Mouse (Mus musculus): Measurements from ENCODE around the gene Dscaml1.
"Not testable (repeated sequence)": the region's sequence is repeated elsewhere in the genome, so short reads cannot be mapped to it uniquely, and the experiment has no call there.

Gene Dscaml1

DNA sequence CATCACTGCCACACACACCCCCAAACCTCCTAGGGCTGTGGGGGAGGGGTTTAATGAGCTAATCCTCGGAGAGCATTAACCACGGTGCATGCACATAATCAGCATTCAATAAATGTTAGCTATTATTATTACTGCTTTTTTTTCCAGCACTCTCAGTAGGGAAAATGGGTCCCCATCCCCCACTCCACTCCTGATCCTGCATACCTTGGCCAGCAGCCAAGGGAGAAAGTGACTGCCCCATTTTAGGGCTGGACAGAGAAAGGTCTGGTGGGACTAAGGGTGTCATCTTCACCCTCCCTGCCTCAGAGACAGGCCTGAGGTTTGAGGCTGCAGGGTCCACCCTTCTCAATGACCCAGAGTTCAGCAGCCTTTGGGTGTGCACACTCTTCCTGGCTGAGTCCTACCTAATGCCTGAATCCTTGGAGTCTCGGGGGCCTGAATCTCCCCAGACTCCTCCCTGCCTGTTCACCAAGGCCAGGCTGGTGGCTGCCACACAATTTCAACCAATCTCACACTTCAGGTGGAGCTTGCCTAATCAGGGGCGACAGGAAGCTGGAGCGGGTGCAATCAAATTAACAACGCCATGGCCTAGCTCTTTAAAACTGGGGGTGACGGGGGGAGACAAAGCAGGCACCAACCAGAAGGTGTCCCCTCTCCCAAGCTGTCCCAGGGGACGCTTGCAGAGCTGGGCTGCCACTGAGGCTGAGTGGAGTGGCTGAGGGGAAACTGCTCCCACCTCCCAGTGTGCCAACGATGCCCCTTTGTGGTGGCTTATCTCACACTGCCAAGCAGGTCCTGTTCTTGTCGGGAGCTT lies 267.2 kb downstream of the Dscaml1 start:
- no peak for DNase-seq (ENCODE audit: low spot score)

DNA sequence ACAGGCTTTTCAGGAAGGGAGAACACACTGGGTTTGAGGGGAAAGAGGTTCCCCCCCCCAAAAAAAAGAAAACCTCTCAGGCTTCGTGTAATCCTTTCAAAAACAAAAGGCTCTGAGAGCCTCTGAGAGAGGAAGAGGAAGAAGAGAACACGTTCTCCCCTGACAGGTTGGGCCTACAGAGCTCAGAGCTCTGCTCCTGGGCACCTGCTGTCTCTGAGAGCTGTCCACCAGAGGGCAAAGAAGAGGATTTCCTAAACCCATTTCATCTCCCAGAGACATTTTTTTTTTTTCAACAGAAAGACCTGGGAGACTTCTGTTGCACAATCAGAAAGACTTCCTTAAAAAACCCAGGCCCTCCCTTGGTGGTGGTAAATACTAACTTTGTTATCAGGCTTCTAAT lies 267.8 kb downstream of the Dscaml1 start:
- no peak for DNase-seq (ENCODE audit: low spot score)

- DNase-seq (ENCODE audit: low spot score), result no peak
Measured at GRCm38 (mm10) chr9:45699171-45699570, 272.7 kb downstream of the Dscaml1 start.

DNA sequence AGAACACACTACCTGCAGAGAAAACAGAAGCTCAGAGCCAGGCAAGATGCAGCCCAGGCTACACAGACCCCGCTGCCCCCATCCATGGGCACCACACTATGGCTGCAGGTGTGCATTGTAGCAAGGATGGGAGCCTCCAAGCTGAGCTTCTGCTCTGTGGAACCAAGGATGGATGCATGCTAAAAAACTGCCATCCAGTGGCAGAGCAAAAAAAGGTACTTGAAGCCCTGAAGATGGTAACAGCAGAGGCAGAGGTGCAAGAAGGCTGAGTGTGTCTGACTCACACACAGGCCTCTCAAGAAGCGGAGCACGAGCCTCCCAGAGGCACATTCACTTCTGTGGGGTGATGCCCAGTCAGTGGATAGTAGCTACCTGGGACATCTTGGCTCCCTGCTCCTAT lies 276.8 kb downstream of the Dscaml1 start:
- no peak for DNase-seq (ENCODE audit: low spot score)

DNA sequence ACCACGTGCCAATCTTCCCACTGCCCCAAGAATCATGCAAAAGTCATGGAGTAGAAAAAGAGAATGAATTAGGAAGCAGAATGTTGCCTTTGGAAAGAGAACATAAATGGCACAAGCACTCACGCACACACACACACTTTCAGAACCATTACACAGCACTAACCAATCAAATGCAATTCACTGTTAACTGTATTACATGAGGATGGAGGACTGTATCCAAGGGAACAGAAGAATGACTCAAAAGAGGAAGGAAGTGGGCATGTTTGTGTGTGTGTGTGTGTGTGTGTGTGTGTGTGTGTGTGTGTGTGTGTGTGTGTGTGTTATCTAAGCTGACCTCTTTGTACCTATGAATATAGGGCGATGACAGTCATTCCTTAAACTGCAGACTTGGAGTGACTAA lies 278.0 kb downstream of the Dscaml1 start:
- DNase-seq (ENCODE audit: low spot score), result no peak

DNA sequence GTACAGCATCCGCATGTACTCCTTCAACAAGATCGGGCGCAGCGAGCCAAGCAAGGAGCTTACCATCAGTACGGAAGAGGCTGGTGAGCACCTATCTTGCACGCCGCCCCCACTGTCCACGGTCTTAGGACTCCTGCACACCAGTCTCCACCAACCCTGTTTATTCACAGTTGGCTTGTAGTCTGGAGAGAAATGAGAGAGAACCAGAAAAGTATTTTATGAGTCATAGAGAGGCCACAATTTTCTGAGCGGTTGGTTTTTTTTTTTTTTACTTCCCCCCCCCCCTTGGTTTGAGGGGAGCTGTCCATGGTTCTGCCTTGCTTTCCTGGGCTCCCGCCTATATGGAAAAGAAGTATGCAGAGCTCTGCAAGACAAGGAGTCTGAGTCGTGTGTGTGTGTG lies 283.9 kb downstream of the Dscaml1 start:
- peak; percentile 37 for DNase-seq (ENCODE audit: low spot score)

DNA sequence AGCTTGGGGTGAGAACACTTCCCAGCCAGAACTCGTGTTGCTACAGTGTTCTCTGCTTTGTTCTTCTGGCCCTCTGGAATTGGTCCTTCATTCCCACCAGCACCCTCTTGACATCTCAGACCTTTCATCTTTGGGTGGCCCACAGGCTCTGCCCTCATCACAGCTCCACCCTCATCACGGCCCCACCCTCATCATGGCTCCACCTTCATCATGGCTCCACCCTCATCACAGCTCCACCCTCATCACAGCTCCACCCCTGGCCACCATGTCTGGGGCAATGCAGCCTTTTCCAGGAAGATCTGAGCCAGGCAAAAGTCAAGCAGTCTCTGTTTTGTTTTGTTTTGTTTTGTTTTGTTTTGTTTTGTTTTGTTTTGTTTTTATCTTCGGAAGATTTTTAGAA lies 289.0 kb downstream of the Dscaml1 start:
- DNase-seq (ENCODE audit: low spot score), result no peak

- no peak for DNase-seq (ENCODE audit: low spot score)
Measured at GRCm38 (mm10) chr9:45719997-45720396, 293.6 kb downstream of the Dscaml1 start.

DNA sequence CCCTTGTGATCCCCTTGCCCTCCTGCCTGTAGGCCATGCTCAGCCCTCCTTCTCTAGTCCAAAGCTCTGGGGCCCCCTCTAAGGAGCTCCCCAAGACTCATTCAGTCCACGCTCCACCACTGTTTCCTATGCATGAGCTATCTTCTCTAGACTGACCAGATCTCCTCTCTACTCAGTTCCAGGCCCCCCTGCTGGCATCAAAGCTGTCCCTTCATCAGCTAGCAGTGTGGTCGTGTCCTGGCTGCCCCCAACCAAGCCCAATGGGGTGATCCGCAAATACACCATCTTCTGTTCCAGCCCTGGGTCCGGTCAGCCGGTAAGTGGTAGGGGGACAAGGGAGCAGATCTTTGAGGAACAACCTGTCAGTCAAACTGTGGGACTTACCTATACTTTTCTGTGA lies 305.4 kb downstream of the Dscaml1 start:
- no peak for DNase-seq (ENCODE audit: low spot score)

- DNase-seq (ENCODE audit: low spot score), result no peak
Measured at GRCm38 (mm10) chr9:45733246-45733645, 306.8 kb downstream of the Dscaml1 start.

DNA sequence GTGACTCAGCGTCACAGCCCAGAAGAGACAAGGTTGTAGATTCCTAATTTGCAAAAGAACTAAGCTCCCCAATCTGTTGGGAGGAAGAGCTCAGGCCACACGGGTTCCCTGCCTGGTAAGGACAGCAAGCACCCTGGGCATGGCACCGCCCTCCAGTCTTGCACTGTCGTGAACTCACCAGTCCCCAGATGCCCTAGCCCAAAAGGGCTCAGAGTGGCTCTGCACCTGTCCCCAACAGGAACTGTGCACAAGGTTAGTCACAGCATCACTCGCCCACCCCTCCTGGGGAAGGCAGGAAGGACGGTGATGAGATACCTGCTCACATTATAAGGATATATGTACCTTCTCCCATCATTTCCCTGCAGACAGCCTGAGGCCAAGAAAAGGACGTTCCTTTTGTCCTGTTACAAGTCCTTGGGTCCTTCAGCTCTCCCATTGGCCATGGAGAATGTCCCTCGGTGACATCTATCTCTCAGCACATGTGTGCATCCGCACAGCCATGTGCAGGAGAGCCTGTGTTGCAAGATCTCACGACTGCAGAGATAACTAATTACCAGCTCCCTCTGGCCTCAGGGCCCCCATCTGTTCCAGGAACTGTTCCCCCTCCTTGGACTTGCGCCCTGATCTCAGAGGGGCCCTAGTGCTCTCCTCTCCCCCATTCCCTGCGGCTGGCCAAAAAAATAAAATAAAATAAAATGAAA lies 312.7 kb downstream of the Dscaml1 start:
- DNase-seq (ENCODE audit: low spot score), result no peak

DNA sequence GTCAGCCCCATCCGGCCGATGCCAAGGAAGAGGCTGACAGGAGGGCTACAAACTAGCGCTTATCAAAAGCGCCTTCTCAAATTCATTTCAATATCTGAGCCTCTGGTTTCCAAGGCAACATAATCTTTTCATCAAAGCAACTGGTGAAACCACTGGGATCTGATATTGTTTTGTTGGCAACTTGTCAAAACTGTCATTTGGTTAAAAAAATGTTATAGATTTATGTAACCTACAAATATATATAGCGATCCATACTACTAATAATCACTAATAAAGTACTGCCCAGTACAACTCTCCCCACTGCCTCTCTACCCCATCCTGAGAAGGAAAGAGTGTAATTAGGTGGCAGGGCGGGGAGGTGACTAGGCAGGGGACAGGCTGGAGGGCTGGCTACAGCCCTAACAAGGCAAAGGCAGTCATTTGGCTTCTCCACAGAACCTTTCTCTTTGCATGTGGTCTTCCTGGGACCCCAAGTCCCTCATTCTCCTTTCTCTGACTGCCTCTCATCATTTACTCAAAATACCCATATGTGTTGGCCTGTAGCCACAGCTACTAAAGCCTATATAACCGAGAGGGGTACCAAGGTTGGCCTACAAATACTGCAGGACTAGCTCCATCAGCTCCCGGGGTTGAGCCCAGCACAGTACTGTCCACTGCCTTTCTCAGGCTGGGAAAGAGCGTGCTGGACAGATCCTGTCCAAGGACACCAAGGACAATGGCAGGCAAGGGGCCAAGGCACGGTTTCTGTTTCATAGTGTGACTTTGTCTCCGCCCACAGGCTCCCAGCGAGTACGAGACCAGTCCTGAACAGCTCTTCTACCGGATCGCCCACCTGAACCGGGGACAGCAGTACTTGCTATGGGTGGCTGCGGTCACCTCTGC lies 313.5 kb downstream of the Dscaml1 start:
- DNase-seq (ENCODE audit: low spot score), result peak; percentile 17

DNA sequence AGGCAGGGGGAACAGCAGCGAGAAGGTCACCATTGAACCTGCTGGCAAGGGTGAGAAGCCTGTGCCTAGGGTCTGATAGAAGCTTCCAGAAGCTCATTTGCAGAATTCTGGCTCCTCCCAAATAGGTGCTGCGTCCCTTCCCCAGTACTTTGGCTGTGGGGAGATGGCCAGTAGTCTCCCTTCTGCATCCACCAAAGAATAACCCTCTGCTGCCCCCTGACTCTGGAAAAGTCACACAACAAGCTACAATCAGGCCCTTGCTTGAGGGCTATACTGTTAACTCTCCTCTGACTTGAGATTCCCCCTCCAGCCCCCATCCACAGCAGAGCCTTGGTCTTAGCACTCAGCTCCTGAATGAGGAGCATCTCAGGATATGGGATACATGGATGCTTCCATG lies 314.2 kb downstream of the Dscaml1 start:
- no peak for DNase-seq (ENCODE audit: low spot score)

DNA sequence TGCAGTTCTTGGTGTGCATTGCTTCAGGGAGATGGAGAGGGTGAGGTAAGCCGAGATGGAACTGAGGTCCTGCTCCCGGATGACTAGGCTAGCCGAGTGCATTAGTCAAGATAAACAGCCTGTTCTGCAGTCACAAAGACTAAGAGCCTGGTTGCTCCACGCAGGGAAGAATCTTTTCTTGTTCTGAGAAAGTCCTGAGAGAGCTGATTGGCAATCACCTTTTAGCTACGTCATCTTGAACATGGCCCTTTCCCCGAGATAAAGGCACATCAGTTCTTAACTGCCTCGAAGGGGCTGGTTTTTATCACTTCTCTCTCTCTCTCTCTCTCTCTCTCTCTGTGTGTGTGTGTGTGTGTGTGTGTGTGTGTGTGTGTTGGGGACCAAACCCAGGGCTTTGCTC lies 319.0 kb downstream of the Dscaml1 start:
- DNase-seq (ENCODE audit: low spot score), result no peak

GRCm38 (mm10) chr9:45749917-45750316 lies 323.5 kb downstream of the Dscaml1 start:
- DNase-seq (ENCODE audit: low spot score), result no peak

- DNase-seq (ENCODE audit: low spot score), result peak; percentile 47
Measured at GRCm38 (mm10) chr9:45754452-45755091, 328.1 kb downstream of the Dscaml1 start.

DNA sequence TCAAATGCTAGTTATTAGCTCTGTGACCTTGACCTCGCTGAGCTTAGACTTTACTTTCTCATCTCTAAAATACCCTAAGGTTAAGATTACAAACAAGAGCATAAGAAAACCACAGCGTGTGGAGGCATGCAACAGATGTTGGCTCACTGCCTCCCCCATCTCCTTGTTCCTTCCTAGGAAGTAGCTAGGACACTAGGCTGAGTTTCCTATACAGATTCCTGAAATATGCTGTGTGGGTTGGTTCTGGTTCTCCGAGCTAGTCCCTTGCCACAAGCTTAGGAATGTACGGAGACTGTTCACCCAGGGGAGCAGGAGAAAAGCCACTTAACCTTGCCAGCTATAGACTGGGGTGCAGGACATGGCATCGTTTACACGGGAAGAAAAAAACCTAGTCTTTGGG lies 339.8 kb downstream of the Dscaml1 start:
- DNase-seq (ENCODE audit: low spot score), result no peak

- DNase-seq (ENCODE audit: low spot score), result no peak
Measured at GRCm38 (mm10) chr9:45767155-45767554, 340.7 kb downstream of the Dscaml1 start.

DNA sequence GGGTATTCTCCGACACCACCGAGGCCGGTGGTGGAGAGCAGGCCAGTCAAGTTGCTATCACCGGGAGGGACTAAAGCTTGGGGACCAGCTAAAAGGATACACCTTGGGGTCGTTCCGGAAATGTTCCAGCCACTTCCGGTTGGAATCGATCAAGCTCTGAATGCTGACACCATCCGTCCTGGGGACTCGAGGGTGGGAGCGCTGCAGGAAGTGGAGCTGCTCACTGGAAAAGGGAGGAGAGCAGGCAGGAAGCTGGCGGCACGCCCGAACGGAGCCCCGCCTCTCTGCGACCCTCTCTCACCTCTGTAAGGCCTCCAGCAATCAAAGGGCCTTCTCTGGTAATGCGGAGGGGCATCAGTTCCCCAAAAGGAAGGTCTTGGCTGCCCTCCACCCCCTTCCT lies 342.0 kb downstream of the Dscaml1 start:
- no peak for DNase-seq (ENCODE audit: low spot score)

- DNase-seq (ENCODE audit: low spot score), result no peak
Measured at GRCm38 (mm10) chr9:45769596-45769995, 343.2 kb downstream of the Dscaml1 start.

GRCm38 (mm10) chr9:45774088-45774487 lies 347.7 kb downstream of the Dscaml1 start:
- DNase-seq (ENCODE audit: low spot score), result no peak

DNA sequence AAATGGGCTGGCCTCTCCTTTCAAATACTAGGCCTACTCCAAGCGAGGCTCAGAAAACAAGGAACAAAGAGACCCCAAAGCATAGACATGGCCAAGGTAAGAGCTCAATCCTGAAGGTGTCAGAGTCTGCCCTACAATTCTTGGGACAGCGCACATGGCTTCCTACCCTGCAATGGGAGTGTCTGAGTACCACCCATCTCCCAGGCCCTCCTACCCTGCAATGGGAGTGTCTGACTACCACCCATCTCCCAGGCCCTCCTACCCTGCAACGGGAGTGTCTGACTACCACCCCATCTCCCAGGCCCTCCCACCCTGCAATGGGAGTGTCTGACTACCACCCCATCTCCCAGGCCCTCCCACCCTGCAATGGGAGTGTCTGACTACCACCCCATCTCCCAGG lies 349.7 kb downstream of the Dscaml1 start:
- not testable (repeated sequence) for DNase-seq (ENCODE audit: low spot score)

All from adipocyte (in vitro differentiated cells).